In genomic region chr15:72150581-72150980, GRCm38 (mm10) we compare ENCODE assay signal across 9 mouse cellular contexts.
"Had no signal": no experiment of that assay in that cellular context is flagged by ENCODE, and none has a peak within 500 bp of the region (broad histone marks: within the 10 kb centered on the region; RNA-seq: fewer than 3 reads in every experiment).

No protein-coding gene starts in this region.

- ATAC-seq: lung, postnatal 0 days; midbrain, embryonic 13.5 days had no signal

- DNase-seq: kidney, postnatal 25 days; lung, adult 2 months; lung, postnatal 36 days; right cerebral cortex, postnatal 4 days; spleen, adult 18-20 months; thymus, adult 2 months; thymus, postnatal 25 days had no signal
